Mouse (Mus musculus) liver, embryonic 14.5 days (tissue): Measurements from ENCODE around the gene Stum.

ENCODE experiments used
- CTCF ChIP-seq: IDR thresholded peaks from 2 replicates; pipeline ENCODE4 v1.5.1; 2016; ENCODE audit warnings: antibody characterized with exemption, low read depth, control low read depth
- EP300 ChIP-seq: IDR thresholded peaks from 2 replicates; pipeline ENCODE4 v1.6.1; 2016; ENCODE audit warnings: antibody characterized with exemption, low read depth

DNA sequence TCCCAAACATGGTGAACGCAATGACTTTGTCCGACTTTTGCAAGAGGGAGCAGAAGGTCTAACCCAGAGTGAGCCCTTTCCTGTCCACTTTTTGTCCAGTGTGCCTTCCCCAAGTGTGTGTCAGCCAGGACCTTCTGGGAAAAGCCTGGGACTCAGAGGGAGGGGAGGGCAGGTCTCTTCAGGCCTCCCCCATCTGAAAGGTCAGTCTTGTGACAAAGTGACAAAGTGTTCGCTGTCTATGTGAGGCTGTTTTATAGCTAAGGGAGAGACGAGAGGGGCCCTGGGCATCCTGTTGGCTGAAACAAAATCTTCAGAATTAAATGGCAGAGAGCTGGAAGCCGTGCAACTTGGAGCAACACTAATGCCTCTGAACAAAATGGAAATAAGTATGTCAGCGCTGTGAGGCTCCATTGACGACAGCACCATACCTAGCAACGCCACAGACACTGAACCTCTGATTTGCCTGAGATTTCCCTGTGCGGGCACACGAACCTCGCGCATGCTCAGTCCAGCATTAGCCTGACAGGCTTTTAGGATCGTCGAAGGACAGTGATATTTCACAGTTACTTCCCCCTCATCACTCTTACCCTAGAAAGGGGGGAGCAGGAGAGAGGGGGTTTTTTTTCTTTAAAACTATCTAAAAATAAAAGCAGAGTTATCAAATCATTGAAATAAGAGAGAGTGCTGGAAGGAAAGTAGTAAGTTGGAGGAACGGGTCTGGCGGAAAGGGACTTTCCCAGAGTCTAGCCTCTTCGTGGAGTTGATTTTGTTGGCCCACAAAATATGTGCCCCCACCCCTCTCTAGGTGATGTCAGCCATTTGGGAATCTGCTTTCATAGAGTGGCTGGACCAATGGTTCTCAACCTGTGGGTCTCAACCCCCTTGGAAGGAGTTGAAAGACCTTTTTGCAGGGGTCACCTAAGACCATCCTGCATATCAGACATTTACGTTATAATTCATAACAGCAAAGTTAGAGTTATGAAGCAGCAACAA is 75.3 kb downstream of the Stum start:
- no peak for TF ChIP-seq CTCF
- TF ChIP-seq EP300, result no peak
